Mouse (Mus musculus): ENCODE measurements around the gene Agbl1.

Agbl1 gene

GRCm38 (mm10) chr7:76935219-76935618 is 705.5 kb downstream of the Agbl1 start:
- DNase-seq (ENCODE audit: low spot score), result no peak

- peak; percentile 10 for DNase-seq (ENCODE audit: low spot score)
Observed at GRCm38 (mm10) chr7:76941531-76941930, 711.8 kb downstream of the Agbl1 start.

DNA sequence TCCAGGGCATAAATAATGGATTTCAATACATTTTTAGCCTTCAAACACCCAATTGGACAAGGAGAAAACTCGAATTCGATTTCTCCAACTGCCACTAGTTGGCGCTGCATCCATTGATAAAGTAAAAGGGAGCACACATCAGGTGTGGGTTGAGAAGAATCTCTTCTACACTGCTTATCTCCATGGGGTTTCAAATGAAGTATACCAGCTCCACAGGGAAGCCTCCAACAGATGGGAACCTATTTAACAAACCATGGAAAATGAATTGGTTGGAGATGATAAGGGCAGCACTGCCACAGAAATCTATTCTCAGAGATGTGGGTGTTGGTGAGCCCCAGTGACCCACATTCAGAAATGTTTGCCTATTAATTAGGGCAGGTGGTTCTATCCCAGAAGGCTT is 741.6 kb downstream of the Agbl1 start:
- no peak for DNase-seq (ENCODE audit: low spot score)

DNA sequence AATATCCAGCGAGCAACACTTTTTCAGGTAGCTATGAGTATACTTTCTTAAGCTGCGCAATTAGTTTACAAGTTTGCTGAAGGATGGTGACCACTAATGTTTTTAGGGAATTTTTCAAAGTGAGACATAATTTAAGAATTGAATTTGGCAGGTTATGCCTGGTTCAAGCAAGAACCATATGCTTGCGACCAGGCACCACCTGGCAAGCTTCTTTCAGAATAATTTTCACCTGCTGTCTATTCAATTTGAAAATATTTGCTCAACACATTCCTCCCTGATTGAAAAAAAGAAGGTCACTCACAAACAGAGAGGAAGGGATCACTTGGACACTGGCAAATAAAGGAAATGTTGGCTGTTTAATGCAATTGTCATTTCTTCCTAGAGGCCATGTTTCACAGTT is 779.9 kb downstream of the Agbl1 start:
- DNase-seq (ENCODE audit: low spot score), result no peak

GRCm38 (mm10) chr7:77029019-77029418 is 799.3 kb downstream of the Agbl1 start:
- no peak for DNase-seq (ENCODE audit: low spot score)

DNA sequence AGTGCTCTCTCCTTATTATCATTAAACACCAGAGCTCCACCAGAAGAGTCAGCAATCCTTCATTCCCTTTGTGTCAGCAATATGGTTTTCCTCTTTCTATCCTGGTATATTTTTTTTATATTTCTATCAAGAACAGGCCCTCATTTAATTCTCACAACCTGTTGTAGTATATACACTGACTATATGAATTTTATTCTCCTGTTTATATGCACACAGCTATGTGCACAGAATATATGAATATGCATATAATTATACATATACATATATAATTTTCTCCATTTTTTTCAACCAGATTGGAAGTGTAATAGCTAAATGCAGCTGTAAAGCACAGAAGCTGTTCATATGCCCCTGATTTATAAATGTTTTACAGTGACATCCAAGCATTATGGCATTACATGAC is 846.3 kb downstream of the Agbl1 start:
- no peak for DNase-seq (ENCODE audit: low spot score)

GRCm38 (mm10) chr7:77087266-77087665 is 857.6 kb downstream of the Agbl1 start:
- DNase-seq (ENCODE audit: low spot score), result no peak

DNA sequence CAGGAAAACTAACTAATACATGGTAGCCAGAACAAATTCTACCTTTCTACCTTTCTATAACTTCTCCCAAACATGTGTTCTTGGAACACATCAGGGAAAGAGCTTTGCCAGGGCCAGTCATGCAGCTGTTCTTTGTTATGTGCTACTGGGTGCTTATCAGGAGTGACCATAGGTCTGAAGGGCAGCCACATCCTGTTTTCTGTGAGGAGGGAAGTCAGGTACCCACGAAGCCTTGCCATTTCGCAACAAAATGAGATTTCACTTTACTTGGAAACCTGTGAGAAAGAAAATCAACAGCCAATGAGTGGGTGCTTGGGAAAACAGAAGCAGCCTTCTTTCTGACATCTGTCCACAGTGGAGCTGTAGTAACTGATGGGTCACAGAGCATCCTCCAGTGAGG is 865.5 kb downstream of the Agbl1 start:
- DNase-seq (ENCODE audit: low spot score), result no peak

GRCm38 (mm10) chr7:77114021-77114420 is 884.3 kb downstream of the Agbl1 start:
- no peak for DNase-seq (ENCODE audit: low spot score)

GRCm38 (mm10) chr7:77129045-77129444 is 899.4 kb downstream of the Agbl1 start:
- DNase-seq (ENCODE audit: low spot score), result no peak

DNA sequence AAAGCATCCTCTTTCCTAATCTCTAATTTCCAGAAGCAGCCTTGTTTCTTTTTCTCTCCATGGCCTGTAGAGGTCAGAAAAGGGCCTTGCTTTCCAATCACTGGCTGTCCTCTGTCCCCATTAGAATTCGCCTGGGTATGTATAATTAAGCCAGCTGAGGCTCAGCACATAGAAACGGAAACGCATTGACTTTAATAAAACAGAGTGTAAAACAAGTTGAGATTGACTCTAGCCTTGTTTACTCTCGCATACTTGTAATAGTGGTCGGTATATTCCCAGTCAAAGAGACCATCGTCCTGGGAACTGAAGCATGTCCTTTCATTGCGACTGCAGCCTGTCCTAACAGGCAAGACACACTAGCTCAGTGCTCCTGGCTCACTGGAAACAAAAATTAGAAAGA is 902.3 kb downstream of the Agbl1 start:
- peak; percentile 9 for DNase-seq (ENCODE audit: low spot score)

GRCm38 (mm10) chr7:77132615-77133420 is 903.1 kb downstream of the Agbl1 start:
- DNase-seq (ENCODE audit: low spot score), result no peak

GRCm38 (mm10) chr7:77134860-77135259 is 905.2 kb downstream of the Agbl1 start:
- DNase-seq (ENCODE audit: low spot score), result no peak

DNA sequence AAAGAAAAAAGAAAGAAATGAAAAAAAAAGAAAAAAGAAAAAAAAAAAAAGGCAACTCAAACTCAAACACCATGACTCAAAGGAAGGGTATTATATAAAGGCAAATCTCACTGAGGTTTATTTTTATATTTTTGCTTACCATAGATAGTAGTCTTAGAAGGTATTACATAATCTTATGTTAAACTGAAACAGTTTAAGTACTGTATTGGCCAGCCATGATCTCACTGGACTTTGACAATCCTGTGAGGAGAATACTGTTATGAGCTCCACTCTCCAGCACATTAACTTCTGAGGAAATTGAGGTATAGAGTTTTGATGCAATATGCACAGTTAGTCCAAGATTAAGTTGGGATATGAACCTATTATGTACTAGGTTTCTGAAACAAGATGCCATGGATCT is 909.0 kb downstream of the Agbl1 start:
- no peak for DNase-seq (ENCODE audit: low spot score)

DNA sequence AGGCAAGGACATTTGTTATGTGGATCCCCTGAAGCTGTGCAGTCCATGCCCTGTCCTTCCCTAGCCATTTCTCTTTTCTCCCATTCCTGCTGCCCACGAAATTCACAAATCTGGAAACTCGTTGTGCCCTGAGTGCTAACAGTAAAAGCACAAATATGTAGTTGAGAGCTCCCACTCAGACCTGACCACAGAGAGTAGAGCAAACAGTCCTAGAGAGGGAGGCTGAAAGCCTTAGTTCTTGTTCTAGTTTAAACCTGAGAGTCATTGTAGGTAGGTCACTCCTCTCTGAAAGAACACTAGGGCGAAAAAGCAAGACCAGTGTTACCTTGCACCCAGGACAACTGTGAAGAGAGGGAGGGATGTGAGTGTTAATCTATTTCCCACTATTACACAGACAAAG is 917.8 kb downstream of the Agbl1 start:
- DNase-seq (ENCODE audit: low spot score), result no peak

DNA sequence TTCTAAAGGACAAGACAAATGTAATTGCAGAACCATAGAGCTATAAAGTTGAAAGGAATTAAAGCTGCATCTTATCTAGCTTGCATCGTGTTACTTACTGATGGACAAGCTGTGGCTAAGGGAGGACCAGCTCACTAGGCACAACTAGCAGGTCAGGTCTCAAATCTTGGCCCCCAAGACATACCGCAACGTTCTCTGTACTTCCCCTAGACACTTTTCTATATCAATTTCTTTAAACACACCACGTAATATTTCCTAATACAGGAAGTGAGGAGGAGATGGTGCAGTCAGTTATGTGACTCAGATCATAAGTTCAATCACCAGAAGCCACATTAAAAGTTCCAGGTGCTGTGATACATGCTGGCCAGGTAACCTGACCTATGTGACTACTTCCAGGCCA is 919.1 kb downstream of the Agbl1 start:
- DNase-seq (ENCODE audit: low spot score), result no peak

DNA sequence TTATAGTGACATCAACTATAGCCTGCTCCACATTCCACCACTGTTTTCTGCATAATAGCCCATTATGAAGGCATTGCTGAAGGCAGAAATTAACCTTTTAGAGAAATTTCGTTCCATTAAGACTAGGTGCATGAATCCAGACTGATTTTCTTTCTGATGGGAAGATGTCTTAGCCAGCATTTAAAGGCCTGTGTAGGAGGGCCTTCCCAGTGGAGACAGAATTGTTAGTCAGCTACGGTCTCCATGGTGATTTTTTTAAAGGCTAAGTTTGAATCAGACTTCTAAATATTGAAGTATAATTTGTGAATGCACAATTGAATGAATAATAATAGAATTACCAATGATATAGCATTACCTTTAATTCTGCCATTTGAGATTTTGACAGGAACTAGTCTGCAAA is 920.2 kb downstream of the Agbl1 start:
- DNase-seq (ENCODE audit: low spot score), result no peak

GRCm38 (mm10) chr7:77152393-77152792 is 922.7 kb downstream of the Agbl1 start:
- DNase-seq (ENCODE audit: low spot score), result no peak

DNA sequence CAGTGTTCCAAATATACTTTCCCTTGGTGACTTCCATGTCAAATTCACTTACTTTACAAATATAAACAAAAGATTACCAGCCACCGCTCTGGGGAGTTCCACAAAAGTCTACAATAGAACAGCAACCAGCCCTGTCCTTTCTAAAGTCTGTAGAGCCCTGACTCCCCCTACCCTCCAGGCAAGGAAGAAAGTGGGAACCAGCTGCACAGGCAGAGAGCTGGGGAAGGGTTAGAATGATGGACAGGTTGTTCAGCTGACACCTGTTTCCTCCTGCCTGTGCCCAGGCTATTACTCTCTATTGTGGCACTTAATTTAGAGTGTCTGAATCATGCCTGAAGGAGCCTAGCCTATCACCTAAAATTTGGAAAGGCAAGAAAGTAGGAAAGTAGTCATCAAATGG is 923.2 kb downstream of the Agbl1 start:
- DNase-seq (ENCODE audit: low spot score), result no peak

- no peak for DNase-seq (ENCODE audit: low spot score)
Observed at GRCm38 (mm10) chr7:77164921-77165320, 935.2 kb downstream of the Agbl1 start.
